Comparison of ENCODE assay signal across 10 mouse cellular contexts in the genomic region with DNA sequence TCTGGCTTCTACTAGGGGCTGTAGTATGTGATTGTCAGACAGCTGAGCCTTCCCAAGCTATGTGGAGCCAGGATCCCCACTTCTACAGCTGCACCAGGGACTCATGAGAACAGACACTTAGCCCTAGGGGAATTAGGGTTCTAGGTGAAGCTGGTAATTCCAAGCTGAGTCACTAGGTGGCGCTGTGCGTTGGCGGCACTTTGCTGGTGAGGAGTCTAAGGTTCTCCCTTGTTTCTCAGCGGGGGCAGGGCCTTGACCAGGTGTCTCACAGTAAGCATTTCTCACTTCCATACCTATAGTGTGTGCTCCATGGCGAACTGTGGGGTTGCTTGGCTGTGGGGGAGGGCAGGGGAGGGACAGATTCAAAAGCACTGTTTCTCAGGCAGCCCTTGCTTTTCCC. TPM values are rescaled to one million over a fixed set of nuclear protein-coding genes. Genes with fewer than 3 reads are reported as not detected.
DNase-seq lines count a peak whose midpoint lies in the region.
"Had no signal": no experiment of that assay in that cellular context is flagged by ENCODE, and none has a peak within 500 bp of the region (broad histone marks: within the 10 kb centered on the region; RNA-seq: fewer than 3 reads in every experiment).

No protein-coding gene starts in this region.

- no peaks in the 10 kb centered on the region for H3K27me3 ChIP-seq in heart, embryonic 10.5 days (ENCODE audit: insufficient read depth, poor library complexity, severe bottlenecking)
- H3K27me3 ChIP-seq: embryonic facial prominence, embryonic 15.5 days; limb, embryonic 15.5 days had no signal

- H3K36me3 ChIP-seq in heart, embryonic 10.5 days = peaks cover 90% of the 10 kb centered on the region

- no peak overlapping the region for H3K4me3 ChIP-seq in heart, embryonic 10.5 days
- H3K4me3 ChIP-seq: embryonic facial prominence, embryonic 15.5 days; limb, embryonic 15.5 days had no signal

- H3K27ac ChIP-seq in heart, embryonic 10.5 days = no peak overlapping the region
- H3K27ac ChIP-seq: embryonic facial prominence, embryonic 15.5 days; limb, embryonic 15.5 days had no signal

- intact Hi-C loops in heart, postnatal 36 days (cut with DNase I) = loop anchor here (1.0 kb wide), 1 partner anchor 127 kb away; no protein-coding TSS in a partner anchor

- peak; percentile 56 to 76 for DNase-seq in heart, postnatal 36 days
- DNase-seq in heart, embryonic 10.5 days (ENCODE audit: low spot score) = no peak
- peak; percentile 51 for DNase-seq in urinary bladder, postnatal 14 days (ENCODE audit: low spot score)
- DNase-seq in urinary bladder, adult 2 months (ENCODE audit: low spot score) = no peak
- peak; percentile 69 for DNase-seq in cerebellum, adult 8-10 months
- peak; percentile 60 for DNase-seq in layer of hippocampus, postnatal 36 days
- peak; percentile 73 for DNase-seq in retina, postnatal 1 day
- no peak for DNase-seq in urinary bladder, postnatal 10 days (ENCODE audit: low spot score)

- no peaks in the 10 kb centered on the region; the same call in 1 of the 2 replicates for H3K4me1 ChIP-seq in heart, embryonic 10.5 days

- 21% methylated on average over 5 of the region's 5 CpGs for WGBS in heart, embryonic 10.5 days

- H3K9me3 ChIP-seq in heart, embryonic 10.5 days = no peaks in the 10 kb centered on the region
- H3K9me3 ChIP-seq: limb, embryonic 15.5 days had no signal

RNA-seq across cellular contexts. Expression of a gene that starts 6.7 kb away (rescaled TPM):
- 10 to 100 TPM; 22.2 to 24.3 TPM for total RNA-seq in heart, postnatal 36 days (2021)
- 47.1 and 49.4 TPM in 2 replicates for polyA plus RNA-seq in heart, embryonic 10.5 days (2016; fragmentation: Nextera tagmentation; extraction: Ambion mirVana)
- polyA plus RNA-seq in urinary bladder, adult 2 months (2012; rRNA removed) = 25.7 and 26.2 TPM in 2 replicates
- total RNA-seq in layer of hippocampus, postnatal 36 days (2021) = 10 to 100 TPM; 34.4 to 39.5 TPM

RNA-seq across cellular contexts. Expression of a gene that starts 6.8 kb away (rescaled TPM):
- 10 to 100 TPM; 15.0 to 17.1 TPM for total RNA-seq in heart, postnatal 36 days (2021)
- polyA plus RNA-seq in heart, embryonic 10.5 days (2016; fragmentation: Nextera tagmentation; extraction: Ambion mirVana) = 11.0 and 11.2 TPM in 2 replicates
- polyA plus RNA-seq in urinary bladder, adult 2 months (2012; rRNA removed) = 11.0 and 12.9 TPM in 2 replicates
- 10 to 100 TPM; 29.1 to 29.6 TPM for total RNA-seq in layer of hippocampus, postnatal 36 days (2021)

RNA-seq across cellular contexts. Expression of a gene that starts 14.8 kb away (rescaled TPM):
- total RNA-seq in heart, postnatal 36 days (2021) = not detected
- polyA plus RNA-seq in heart, embryonic 10.5 days (2016; fragmentation: Nextera tagmentation; extraction: Ambion mirVana) = 0.39 TPM in 1 of 2 replicates, not detected in the other
- polyA plus RNA-seq in urinary bladder, adult 2 months (2012; rRNA removed) = not detected in 2 replicates
- under 1 TPM in 1 of 2 experiments, not detected in 1; 0.77 TPM for total RNA-seq in layer of hippocampus, postnatal 36 days (2021)
- polyA plus RNA-seq: limb, embryonic 15.5 days had no signal

RNA-seq across cellular contexts. Expression of a gene that starts 29.4 kb away (rescaled TPM):
- not detected for total RNA-seq in heart, postnatal 36 days (2021)
- 0.16 and 0.60 TPM in 2 replicates for polyA plus RNA-seq in heart, embryonic 10.5 days (2016; fragmentation: Nextera tagmentation; extraction: Ambion mirVana)
- polyA plus RNA-seq in urinary bladder, adult 2 months (2012; rRNA removed) = 0.81 and 1.3 TPM in 2 replicates
- total RNA-seq in layer of hippocampus, postnatal 36 days (2021) = 10 to 100 TPM; 91.6 to 92.0 TPM

RNA-seq across cellular contexts. Expression of a gene that starts 30.4 kb away (rescaled TPM):
- total RNA-seq in heart, postnatal 36 days (2021) = not detected
- polyA plus RNA-seq in heart, embryonic 10.5 days (2016; fragmentation: Nextera tagmentation; extraction: Ambion mirVana) = 0.15 and 0.24 TPM in 2 replicates
- polyA plus RNA-seq in urinary bladder, adult 2 months (2012; rRNA removed) = 1.6 and 1.8 TPM in 2 replicates
- 1 to 10 TPM in 1 of 2 experiments, under 1 TPM in 1; 0.35 to 1.2 TPM for total RNA-seq in layer of hippocampus, postnatal 36 days (2021)

Comparison
In these comparisons a context has a peak if more than half of its experiments do, and no peak if none do; other contexts are left out.
1. DNase-seq: peak in heart, postnatal 36 days (2 of 2), urinary bladder, postnatal 14 days (single experiment), cerebellum, adult 8-10 months (single experiment), layer of hippocampus, postnatal 36 days (2 of 2) and retina, postnatal 1 day (single experiment); none in heart, embryonic 10.5 days (single experiment), urinary bladder, adult 2 months (single experiment) and urinary bladder, postnatal 10 days (single experiment).